Mouse (Mus musculus): ENCODE data around the gene Tmem159.

DNA sequence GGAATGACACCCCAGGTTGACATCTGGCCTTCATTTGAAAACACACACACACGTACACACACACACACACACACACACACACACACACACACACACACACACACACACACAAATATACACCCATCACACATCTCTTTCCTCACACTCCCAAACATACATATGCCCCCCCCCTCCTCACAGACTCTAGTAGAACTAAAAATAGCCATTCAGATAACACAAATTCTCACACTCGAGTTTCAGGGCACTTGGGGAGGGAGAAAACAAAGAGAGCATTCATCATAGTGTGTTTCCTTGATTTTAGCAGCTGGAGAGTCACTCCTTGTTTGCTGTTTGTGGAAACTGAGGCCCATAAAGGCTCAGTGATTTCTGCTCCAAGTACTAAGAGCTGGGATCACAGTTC is 48.1 kb upstream of the Tmem159 start:
- TF ChIP-seq CTCF (IDR thresholded peaks at IDR 0.05; ENCODE audit: borderline replicate concordance, extremely low read depth, insufficient read depth, insufficient read length) (no peak), POLR2A (IDR thresholded peaks at IDR 0.05; ENCODE audit: borderline replicate concordance, extremely low read depth, insufficient read depth, insufficient read length, poor library complexity, severe bottlenecking) (no peak)

Measured in brain, embryonic 14.5 days (tissue).